Comparison of ENCODE assay signal across 31 mouse cellular contexts in genomic region chr17:85564107-85564506, GRCm38 (mm10). TPM values are rescaled to one million over a fixed set of nuclear protein-coding genes. Genes with fewer than 3 reads are reported as not detected.
DNase-seq lines count a peak whose midpoint lies in the region; ATAC-seq and TF ChIP-seq lines count a peak whose summit lies in the region.
"Had no signal": no experiment of that assay in that cellular context is flagged by ENCODE, and none has a peak within 500 bp of the region (broad histone marks: within the 10 kb centered on the region; RNA-seq: fewer than 3 reads in every experiment).

No protein-coding gene starts in this region.

- DNase-seq in heart, adult 2 months = no peak
- DNase-seq in heart, postnatal 10 days = no peak
- peak; percentile 0 for DNase-seq in urinary bladder, adult 2 months (ENCODE audit: low spot score)
- no peak for DNase-seq in urinary bladder, postnatal 14 days (ENCODE audit: low spot score)
- DNase-seq: adrenal gland, adult 2 months; adrenal gland, postnatal 14 days; cerebellum, adult 11 months; cerebellum, adult 2 months; cerebellum, adult 9-11 months; cerebellum, postnatal 25 days; forebrain, postnatal 0 days; gastrocnemius, adult 2 months; gastrocnemius, postnatal 14 days; kidney, adult 18-20 months had no signal

- TF ChIP-seq EP300 in heart, adult 2 months (IDR thresholded peaks at IDR 0.05; ENCODE audit: insufficient read depth, low read depth, low read length) = no peak

- no peak overlapping the region for H3K9ac ChIP-seq in heart, embryonic 11.5 days (ENCODE audit: low read depth, low read length)
- no peak overlapping the region for H3K9ac ChIP-seq in heart, adult 2 months (ENCODE audit: low read depth, low read length)
- H3K9ac ChIP-seq in heart, embryonic 14.5 days (ENCODE audit: low read length) = no peak overlapping the region
- H3K9ac ChIP-seq: embryonic facial prominence, embryonic 12.5 days; embryonic facial prominence, embryonic 15.5 days; forebrain, postnatal 0 days; hindbrain, embryonic 12.5 days; hindbrain, embryonic 15.5 days had no signal

- H3K4me2 ChIP-seq in heart, embryonic 11.5 days = no peak overlapping the region
- peak overlapping the region; percentile 17; the same call in 1 of the 2 replicates for H3K4me2 ChIP-seq in heart, embryonic 14.5 days (ENCODE audit: low read length)
- H3K4me2 ChIP-seq: embryonic facial prominence, embryonic 12.5 days; embryonic facial prominence, embryonic 15.5 days; hindbrain, embryonic 12.5 days; hindbrain, embryonic 15.5 days had no signal

- no peak for TF ChIP-seq CTCF in heart, adult 2 months (IDR thresholded peaks at IDR 0.05)

- no peak for TF ChIP-seq POLR2A in heart, adult 2 months (IDR thresholded peaks at IDR 0.05; ENCODE audit: insufficient read depth, low read depth, low read length)

- no peaks in the 10 kb centered on the region for H3K79me2 ChIP-seq in heart, adult 2 months (replicated peaks; ENCODE audit: control insufficient read depth, insufficient read depth, low read length)

- no peak overlapping the region for H3K4me3 ChIP-seq in heart, embryonic 11.5 days (ENCODE audit: low read depth, low read length)
- H3K4me3 ChIP-seq in heart, adult 2 months = no peak overlapping the region
- H3K4me3 ChIP-seq in heart, embryonic 14.5 days (ENCODE audit: control insufficient read depth in 1 of 2, insufficient read depth in 1 of 2, low read depth in 1 of 2, low read length in 2 of 2) = no peak overlapping the region
- H3K4me3 ChIP-seq: embryonic facial prominence, embryonic 12.5 days; embryonic facial prominence, embryonic 15.5 days; gastrocnemius, adult 2 months; hindbrain, embryonic 12.5 days; hindbrain, embryonic 15.5 days had no signal

- no peak overlapping the region for H3K27ac ChIP-seq in heart, embryonic 11.5 days (ENCODE audit: low read depth, low read length)
- H3K27ac ChIP-seq in heart, adult 2 months = no peak overlapping the region
- no peak overlapping the region for H3K27ac ChIP-seq in heart, embryonic 14.5 days (replicated peaks in 1 of 2; ENCODE audit: control insufficient read depth in 1 of 2, insufficient read depth in 1 of 2, low read depth in 2 of 2, low read length in 2 of 2)
- H3K27ac ChIP-seq: embryonic facial prominence, embryonic 12.5 days; embryonic facial prominence, embryonic 15.5 days; gastrocnemius, adult 2 months; hindbrain, embryonic 12.5 days; hindbrain, embryonic 15.5 days had no signal

- ATAC-seq in heart, embryonic 11.5 days (replicated peaks; ENCODE audit: insufficient number of reproducible peaks, low FRiP score, low TSS enrichment) = peak; percentile 67; the same call in 1 of the 2 replicates
- ATAC-seq in heart, embryonic 14.5 days (ENCODE audit: insufficient number of reproducible peaks, insufficient read depth, low FRiP score, low read depth) = no peak
- ATAC-seq: CD4-positive, CD25-positive, alpha-beta regulatory T cell, adult 4 months; forebrain, embryonic 14.5 days; forebrain, postnatal 0 days; intestine, embryonic 16.5 days had no signal

- H3K4me1 ChIP-seq in heart, embryonic 11.5 days (ENCODE audit: control insufficient read depth, insufficient read depth, low read length) = peaks cover 5% of the 10 kb centered on the region; the same call in 1 of the 2 replicates
- no peaks in the 10 kb centered on the region for H3K4me1 ChIP-seq in heart, adult 2 months (ENCODE audit: control insufficient read depth, insufficient read depth, low read length)
- peaks cover 6 to 8% of the 10 kb centered on the region in 2 experiments; a peak in 2 of 4 replicates for H3K4me1 ChIP-seq in heart, embryonic 14.5 days (ENCODE audit: control insufficient read depth in 2 of 2, insufficient read depth in 2 of 2, low read length in 2 of 2)
- H3K4me1 ChIP-seq: embryonic facial prominence, embryonic 12.5 days; embryonic facial prominence, embryonic 15.5 days; hindbrain, embryonic 15.5 days had no signal

- 17% methylated on average over 7 of the region's 7 CpGs for WGBS in heart, embryonic 11.5 days (ENCODE audit: insufficient replicate concordance)
- 31% methylated on average over 7 of the region's 7 CpGs for WGBS in heart, adult 2 months
- 8% methylated on average over 7 of the region's 7 CpGs for WGBS in heart, embryonic 14.5 days

- no peaks in the 10 kb centered on the region for H3K36me3 ChIP-seq in heart, embryonic 11.5 days (ENCODE audit: control insufficient read depth, insufficient read depth, low read length)
- H3K36me3 ChIP-seq in heart, adult 2 months (ENCODE audit: control insufficient read depth, insufficient read depth, low read length) = no peaks in the 10 kb centered on the region
- H3K36me3 ChIP-seq in heart, embryonic 14.5 days (ENCODE audit: control insufficient read depth, insufficient read depth, low read length) = no peaks in the 10 kb centered on the region
- H3K36me3 ChIP-seq: embryonic facial prominence, embryonic 12.5 days; embryonic facial prominence, embryonic 15.5 days; hindbrain, embryonic 12.5 days; hindbrain, embryonic 15.5 days had no signal

- intact Hi-C loops in heart, adult 2 months (cut with DNase I) = no loop called here
- intact Hi-C loops in heart, postnatal 10 days (cut with DNase I) = no loop called here

- no peaks in the 10 kb centered on the region for H3K27me3 ChIP-seq in heart, embryonic 11.5 days (ENCODE audit: control insufficient read depth, insufficient read depth, low read length)
- H3K27me3 ChIP-seq in heart, adult 2 months (ENCODE audit: control insufficient read depth, insufficient read depth, low read length) = no peaks in the 10 kb centered on the region
- no peaks in the 10 kb centered on the region for H3K27me3 ChIP-seq in heart, embryonic 14.5 days (ENCODE audit: control insufficient read depth, insufficient read depth, low read length)
- H3K27me3 ChIP-seq: embryonic facial prominence, embryonic 12.5 days; embryonic facial prominence, embryonic 15.5 days; hindbrain, embryonic 12.5 days; hindbrain, embryonic 15.5 days had no signal

- no peaks in the 10 kb centered on the region for H3K9me3 ChIP-seq in heart, embryonic 11.5 days (replicated peaks; ENCODE audit: control insufficient read depth, low read length)
- no peaks in the 10 kb centered on the region for H3K9me3 ChIP-seq in heart, embryonic 14.5 days (ENCODE audit: control insufficient read depth, low read length)
- H3K9me3 ChIP-seq: embryonic facial prominence, embryonic 15.5 days; hindbrain, embryonic 15.5 days had no signal

RNA-seq across cellular contexts. Expression of gene Six3, which starts 49.3 kb away (rescaled TPM):
- not detected in 2 replicates for polyA plus RNA-seq in heart, embryonic 11.5 days (2014; fragmentation: Nextera tagmentation; extraction: Ambion mirVana)
- total RNA-seq in heart, adult 2 months (2021) = not detected
- polyA plus RNA-seq in heart, adult 2 months (2012; rRNA removed) = 0.06 TPM in 1 of 2 replicates, not detected in the other
- not detected in 2 replicates for polyA plus RNA-seq in heart, embryonic 14.5 days (2014; fragmentation: Nextera tagmentation; extraction: Ambion mirVana)
- not detected for total RNA-seq in heart, postnatal 10 days (2021)
- not detected in 2 replicates for polyA plus RNA-seq in urinary bladder, adult 2 months (2012; rRNA removed)
- total RNA-seq: adrenal gland, adult 2 months; adrenal gland, postnatal 14 days; adrenal gland, postnatal 4 days; common myeloid progenitor, adult 5-6 weeks; gastrocnemius, adult 2 months; gastrocnemius, postnatal 14 days; gastrocnemius, postnatal 4 days; heart, adult 8-10 months; hematopoietic stem cell, adult 5-6 weeks; MEL had no signal
- polyA plus RNA-seq: adrenal gland, adult 2 months; C2C12; heart, postnatal 0 days; intestine, embryonic 16.5 days had no signal
